Mouse (Mus musculus) large intestine, adult 2 months (tissue): ENCODE results near the gene Apbb2. TPM values are rescaled to one million over a fixed set of nuclear protein-coding genes. Genes with fewer than 3 reads are reported as not detected.

Experiments
- DNase-seq: peaks from one replicate; pipeline ENCODE4 v3.0.0-alpha.2; 2012; ENCODE audit warnings: low read depth, low spot score
- WGBS: fragments of 180-500 bp; shearing (Covaris S2); methylation state at CpG from one replicate; pipeline ENCODE4 v1.1.7; 2018; 5-methylcytosine and 5-hydroxymethylcytosine counted together
- polyA plus RNA-seq: library from polyadenylated mRNA; depleted of rRNA; stranded (reverse); fragments of >200 nt; gene quantifications from 2 replicates; pipeline ENCODE4 v1.2.3, GENCODE M21; 2012

Gene Apbb2
- polyA plus RNA-seq, 1 experiment: 4.7 TPM

GRCm38 (mm10) chr5:66405305-66405704 is 213.3 kb downstream of the Apbb2 start:
- DNase-seq: no peak
- 84% methylated on average over 6 of the region's 6 CpGs for WGBS

GRCm38 (mm10) chr5:66400563-66400962 is 218.0 kb downstream of the Apbb2 start:
- no peak for DNase-seq
- WGBS: 93% methylated on average over 4 of the region's 4 CpGs

GRCm38 (mm10) chr5:66399264-66399620 is 219.3 kb downstream of the Apbb2 start:
- WGBS: 65% methylated on average over 2 of the region's 2 CpGs
- no peak for DNase-seq

GRCm38 (mm10) chr5:66398530-66399263 is 219.9 kb downstream of the Apbb2 start:
- 70% methylated on average over 5 of the region's 5 CpGs for WGBS
- DNase-seq: no peak

GRCm38 (mm10) chr5:66393767-66394446 is 224.7 kb downstream of the Apbb2 start:
- no peak for DNase-seq
- 83% methylated on average over 10 of the region's 10 CpGs for WGBS

GRCm38 (mm10) chr5:66392861-66393529 is 225.6 kb downstream of the Apbb2 start:
- 78% methylated on average over 18 of the region's 18 CpGs for WGBS
- no peak for DNase-seq

- DNase-seq: no peak
- 93% methylated on average over 11 of the region's 11 CpGs for WGBS
Measured at GRCm38 (mm10) chr5:66391771-66392170, 226.8 kb downstream of the Apbb2 start.

- DNase-seq: no peak
- WGBS: 86% methylated on average over 5 of the region's 5 CpGs
Measured at GRCm38 (mm10) chr5:66391299-66391698, 227.3 kb downstream of the Apbb2 start.

- 92% methylated on average over 6 of the region's 6 CpGs for WGBS
- DNase-seq: no peak
Measured at GRCm38 (mm10) chr5:66390567-66390966, 228.0 kb downstream of the Apbb2 start.

- WGBS: 80% methylated on average over 8 of the region's 8 CpGs
- DNase-seq: no peak
Measured at GRCm38 (mm10) chr5:66387481-66387880, 231.1 kb downstream of the Apbb2 start.

GRCm38 (mm10) chr5:66385636-66386035 is 232.9 kb downstream of the Apbb2 start:
- WGBS: 25% methylated on average over 3 of the region's 3 CpGs

GRCm38 (mm10) chr5:66384806-66385446 is 233.7 kb downstream of the Apbb2 start:
- DNase-seq: no peak
- 86% methylated on average over 6 of the region's 6 CpGs for WGBS

More at GRCm38 (mm10) chr5:66385636-66386035, 232.9 kb downstream of the Apbb2 start:
- no peak for DNase-seq

- DNase-seq: no peak
- 89% methylated on average over 5 of the region's 5 CpGs for WGBS
Measured at GRCm38 (mm10) chr5:66384114-66384513, 234.5 kb downstream of the Apbb2 start.

GRCm38 (mm10) chr5:66382111-66382510 is 236.5 kb downstream of the Apbb2 start:
- DNase-seq: no peak
- WGBS: 80% methylated on average over 1 of the region's 1 CpGs

GRCm38 (mm10) chr5:66378968-66379367 is 239.6 kb downstream of the Apbb2 start:
- DNase-seq: no peak
- 83% methylated on average over 6 of the region's 6 CpGs for WGBS

GRCm38 (mm10) chr5:66376589-66377270 is 241.9 kb downstream of the Apbb2 start:
- WGBS: 67% methylated on average over 14 of the region's 14 CpGs
- no peak for DNase-seq

- DNase-seq: no peak
- 91% methylated on average over 4 of the region's 4 CpGs for WGBS
Measured at GRCm38 (mm10) chr5:66374413-66374812, 244.2 kb downstream of the Apbb2 start.

GRCm38 (mm10) chr5:66373515-66374164 is 244.9 kb downstream of the Apbb2 start:
- WGBS: 80% methylated on average over 13 of the region's 13 CpGs
- no peak for DNase-seq

GRCm38 (mm10) chr5:66371131-66371530 is 247.5 kb downstream of the Apbb2 start:
- DNase-seq: no peak
